Mouse (Mus musculus) bone marrow, adult 2 months (tissue): ENCODE measurements at regions not wholly inside any gene's neighbourhood (a gene's known extent, or its start where the extent isn't known, plus 50 kb on each side); places are given as distances from the start of the nearest gene placed in this dataset.
A peak's percentile ranks its signal among the peaks of the same experiment; 100 is the strongest.
"Not testable (repeated sequence)": the region's sequence is repeated elsewhere in the genome, so short reads cannot be mapped to it uniquely, and the experiment has no call there.

Source experiments
- H3K27ac ChIP-seq: fragments of 200-500 bp; 2 replicates; pipeline ENCODE4 v1.5.1; 2012; ENCODE audit warnings: low read depth, mild to moderate bottlenecking, control low read depth, inconsistent platforms, low read length; ENCODE audit not compliant: control insufficient read depth, poor library complexity, insufficient read depth
- H3K4me1 ChIP-seq: fragments of 200-500 bp; 2 replicates; pipeline ENCODE4 v1.6.1; 2011; ENCODE audit warnings: low read length; ENCODE audit not compliant: control insufficient read depth, insufficient read depth
- H3K4me3 ChIP-seq: fragments of 200-500 bp; replicated peaks from 2 replicates; pipeline ENCODE3; 2011; ENCODE audit warnings: mild to moderate bottlenecking, low read depth, low read length, control low read depth; ENCODE audit not compliant: control insufficient read depth
- WGBS: fragments of 180-500 bp; shearing (Covaris S2); methylation state at CpG from one replicate; pipeline ENCODE4 v1.1.7; 2018; 5-methylcytosine and 5-hydroxymethylcytosine counted together

DNA sequence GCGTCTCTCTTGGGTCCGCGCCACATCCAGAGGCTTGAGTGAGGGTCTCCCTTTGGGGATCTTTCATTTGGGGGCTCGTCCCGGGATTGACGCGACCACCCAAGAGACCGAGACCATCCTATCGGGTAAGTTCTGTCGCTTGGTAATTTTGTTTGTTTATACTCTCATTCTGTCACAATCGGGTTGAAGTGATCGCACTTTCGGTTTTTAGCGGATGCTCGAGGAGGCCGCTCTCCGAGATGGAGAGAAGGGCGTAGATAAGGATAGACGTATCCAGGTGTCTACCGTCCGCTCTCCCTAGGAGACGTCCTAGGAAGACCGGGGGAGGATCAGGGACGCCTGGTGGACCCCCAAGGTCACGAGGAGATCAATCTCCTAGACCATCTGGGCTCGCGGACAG is 199.3 kb upstream of the Mrpl21 start:
- peak overlapping the region; percentile 55; the same call in 1 of the 2 replicates for H3K27ac ChIP-seq
- WGBS, result 61% methylated on average over 27 of the region's 27 CpGs
- H3K4me1 ChIP-seq, result not testable (repeated sequence)

DNA sequence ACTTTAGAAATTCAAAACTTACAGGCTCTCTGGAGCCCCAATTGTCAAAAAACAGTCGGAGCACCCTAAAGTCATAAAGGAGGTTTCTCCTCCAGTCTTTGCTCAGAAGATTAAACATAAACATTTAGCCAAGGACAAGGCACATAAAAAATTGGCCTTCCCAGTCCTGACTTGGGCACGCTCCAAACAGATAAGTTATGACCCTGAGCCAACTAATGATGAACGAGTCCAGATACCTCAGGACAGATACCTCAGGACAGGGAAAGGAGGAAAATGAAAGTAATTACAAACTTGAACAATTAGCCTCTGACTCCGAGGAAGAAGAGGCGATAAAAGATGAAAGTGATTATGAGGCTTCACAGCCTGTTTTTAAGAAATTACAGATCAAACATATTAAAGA is 190.9 kb upstream of the Mrpl21 start:
- 73% methylated on average over 5 of the region's 5 CpGs for WGBS
- not testable (repeated sequence) for H3K27ac ChIP-seq, H3K4me1 ChIP-seq, H3K4me3 ChIP-seq

More for the DNA sequence above, 199.3 kb upstream of the Mrpl21 start:
- H3K4me3 ChIP-seq, result not testable (repeated sequence)
